Mouse (Mus musculus) erythroid progenitor cell, adult 5-6 weeks (primary cell): ENCODE results near the gene Gm37240. TPM values are rescaled to one million over a fixed set of nuclear protein-coding genes. Genes with fewer than 3 reads are reported as not detected.

ENCODE experiments used
- ATAC-seq: replicated peaks from 2 replicates; pipeline ENCODE4 v1.8.0; 2016; ENCODE audit warnings: moderate number of reproducible peaks, mild to moderate bottlenecking, moderate TSS enrichment, inconsistent platforms; ENCODE audit not compliant: poor library complexity, low FRiP score, severe bottlenecking
- total RNA-seq, 2 experiments: library from RNA; stranded (forward) in 1 of 2; stranded (reverse) in 1 of 2; fragments of 150-400 nt in 1 of 2; fragments of 186-747, 209-891 nt in 1 of 2; gene quantifications; 2 replicates each; pipeline versions ENCODE4 v1.2.3 to v1.2.4; 2015 to 2017; ENCODE audit warnings: low replicate concordance in 2 of 2

Gene Gm37240
- total RNA-seq, 2 experiments from 2014 or later, result not detected

GRCm38 (mm10) chr3:85659681-85660080, 227.6 kb downstream of the Gm37240 start:
- no peak for ATAC-seq

- ATAC-seq, result no peak
Measured at GRCm38 (mm10) chr3:85655538-85655937, 231.8 kb downstream of the Gm37240 start.

DNA sequence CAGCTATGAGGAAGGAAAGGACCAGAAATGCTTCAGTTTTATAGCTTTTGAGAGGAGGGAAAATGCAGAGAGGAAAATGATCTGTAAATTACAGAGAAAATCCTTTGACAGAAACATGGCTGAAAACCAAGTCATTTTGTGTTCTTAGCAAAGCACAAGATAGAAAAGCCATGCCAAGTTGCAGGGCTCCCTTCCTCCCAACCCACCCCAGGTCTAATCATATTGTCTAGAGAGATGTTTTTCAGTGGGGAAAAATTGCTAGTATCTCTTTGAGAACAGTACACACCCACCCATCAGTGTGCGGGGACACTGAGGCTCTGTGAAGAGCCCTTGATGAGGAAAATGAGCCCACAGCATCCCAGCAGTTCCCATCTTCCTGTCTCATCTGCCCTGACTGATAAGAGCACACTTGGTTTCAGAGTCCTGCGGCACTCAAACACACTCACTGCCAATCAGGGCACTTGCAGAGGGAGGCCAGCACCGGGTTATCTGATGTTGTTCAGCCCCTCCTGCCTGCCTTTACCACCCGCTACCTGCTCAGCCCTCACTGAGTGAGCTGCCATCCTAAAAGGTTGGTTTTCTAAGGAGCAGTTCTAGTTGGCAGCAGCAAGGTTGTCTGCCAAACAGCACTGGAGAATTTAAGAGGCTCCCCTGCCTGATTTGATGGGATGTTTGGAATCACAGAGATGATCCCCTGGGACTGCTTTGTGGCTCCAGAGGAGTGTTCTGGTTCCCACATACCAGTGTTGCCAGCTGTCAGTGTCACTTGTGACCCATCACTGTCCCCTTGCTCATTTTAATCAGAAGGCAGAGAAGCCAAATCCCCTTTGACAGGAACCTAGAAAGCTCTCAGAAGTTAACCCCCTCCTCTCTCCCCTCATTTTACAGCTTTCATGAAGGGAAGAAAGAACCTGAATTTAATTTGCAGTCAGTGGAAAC, 234.3 kb downstream of the Gm37240 start:
- ATAC-seq, result no peak

- ATAC-seq, result no peak
Measured at GRCm38 (mm10) chr3:85649176-85649575, 238.1 kb downstream of the Gm37240 start.

DNA sequence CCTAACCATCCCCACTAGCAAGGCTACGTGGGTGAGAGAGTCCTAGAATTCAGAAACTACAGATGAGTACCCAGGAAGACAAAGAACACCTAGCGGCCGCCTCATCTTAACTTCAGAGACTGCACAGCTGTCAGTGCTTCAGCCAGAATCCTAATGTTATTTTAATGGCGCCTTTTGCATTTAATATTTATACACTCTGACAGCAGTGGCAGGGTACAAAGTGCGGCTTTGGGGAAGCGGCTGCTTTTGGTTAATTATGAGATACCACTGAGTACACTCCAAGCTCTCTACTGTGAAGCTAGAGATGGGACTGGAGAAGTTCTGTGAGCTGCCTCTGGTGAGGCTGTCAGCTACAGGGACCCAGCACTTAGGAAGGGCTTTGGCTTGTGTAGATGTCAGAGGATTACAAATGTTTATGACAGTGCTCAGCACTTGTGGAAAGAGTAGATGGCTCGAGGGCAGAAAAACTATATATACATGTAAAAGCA, 241.8 kb downstream of the Gm37240 start:
- ATAC-seq, result no peak

- no peak for ATAC-seq
Measured at GRCm38 (mm10) chr3:85644814-85645213, 242.5 kb downstream of the Gm37240 start.

DNA sequence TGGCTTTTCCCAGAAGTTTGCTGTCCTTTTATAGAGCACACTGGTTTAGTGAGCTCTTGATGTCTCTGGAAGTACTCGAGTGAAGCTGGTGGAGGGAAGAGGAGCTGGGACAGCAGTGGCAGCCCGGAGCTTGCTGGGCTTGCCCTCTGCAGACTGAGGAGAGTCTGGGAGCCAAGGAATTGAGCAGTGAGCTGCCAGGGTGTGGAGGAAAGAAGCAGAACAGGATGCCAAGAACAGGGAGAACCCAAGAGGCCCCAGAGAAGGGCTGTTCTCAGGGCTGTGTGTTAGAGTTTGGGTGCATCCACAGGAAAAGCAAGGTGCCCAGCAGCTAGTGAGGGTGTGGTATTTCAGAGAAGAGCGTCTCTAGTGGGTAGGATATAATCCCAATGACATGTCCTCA, 245.6 kb downstream of the Gm37240 start:
- no peak for ATAC-seq

DNA sequence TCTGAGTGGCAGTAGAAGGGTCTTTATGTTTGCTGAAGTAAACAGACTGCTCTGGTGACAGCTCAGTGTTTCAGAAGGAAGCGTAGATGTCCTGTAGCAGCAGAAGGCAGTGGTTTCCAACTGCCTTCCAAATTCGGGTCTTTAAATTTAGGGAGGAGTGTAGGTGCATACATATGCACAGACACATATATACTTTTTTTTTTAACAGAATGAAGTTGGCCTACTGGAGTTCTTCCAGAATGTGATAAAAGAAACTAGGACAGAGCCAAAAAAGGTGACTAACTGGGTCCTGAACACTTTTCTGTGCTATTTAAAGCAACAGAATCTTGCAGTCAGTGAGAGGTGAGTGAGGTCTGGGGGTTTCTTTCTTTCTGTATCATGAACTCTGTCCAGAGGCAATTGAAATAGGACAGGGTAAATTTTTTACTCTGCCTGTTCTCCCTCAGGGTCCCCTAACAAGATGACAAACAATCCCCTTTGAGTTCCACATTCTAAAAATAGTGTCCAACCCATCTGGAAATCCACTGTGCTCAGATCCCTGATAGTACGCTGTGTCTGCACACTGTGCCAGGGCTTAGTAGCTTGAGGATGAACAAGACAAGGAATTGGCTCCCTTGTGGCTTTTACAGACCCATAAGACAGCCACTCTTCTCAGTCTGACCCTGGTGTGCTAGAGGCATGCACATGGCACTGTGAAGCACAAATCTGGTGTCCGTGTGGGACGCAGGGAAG, 250.4 kb downstream of the Gm37240 start:
- ATAC-seq, result no peak

DNA sequence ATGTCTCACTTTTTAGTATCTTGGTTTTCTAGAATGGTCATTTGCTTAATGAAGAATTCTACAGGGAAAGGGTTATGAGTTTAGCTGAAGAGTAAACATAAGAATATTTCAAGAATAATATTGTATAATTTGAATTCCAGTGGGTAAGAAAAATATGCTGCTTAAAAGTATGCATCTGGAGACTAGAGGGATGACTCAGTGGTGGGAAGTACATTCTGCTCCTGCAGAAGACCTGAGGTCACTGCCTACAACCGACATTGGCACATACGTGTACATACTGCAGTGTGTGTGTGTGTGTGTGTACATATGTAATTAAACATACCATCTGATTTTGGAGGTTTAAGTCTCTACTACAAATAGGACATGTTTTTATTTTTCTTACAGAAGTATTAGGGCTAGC, 251.7 kb downstream of the Gm37240 start:
- ATAC-seq, result no peak

DNA sequence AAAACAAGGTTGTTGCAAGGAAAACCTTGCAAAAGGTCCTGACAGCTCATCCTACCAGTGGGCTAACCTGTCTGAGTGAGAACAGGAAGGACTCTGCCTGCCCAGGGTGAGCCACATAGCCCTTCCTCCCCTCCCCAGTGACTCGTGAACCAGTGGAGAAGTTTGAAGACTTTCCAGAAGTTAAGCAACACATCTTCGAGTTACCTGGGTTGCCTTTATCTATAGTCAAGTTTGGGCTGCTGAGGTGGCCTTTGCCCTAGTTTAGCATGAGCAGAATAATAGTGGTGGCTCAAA, 252.2 kb downstream of the Gm37240 start:
- no peak for ATAC-seq

GRCm38 (mm10) chr3:85634389-85635125, 252.8 kb downstream of the Gm37240 start:
- ATAC-seq, result no peak

DNA sequence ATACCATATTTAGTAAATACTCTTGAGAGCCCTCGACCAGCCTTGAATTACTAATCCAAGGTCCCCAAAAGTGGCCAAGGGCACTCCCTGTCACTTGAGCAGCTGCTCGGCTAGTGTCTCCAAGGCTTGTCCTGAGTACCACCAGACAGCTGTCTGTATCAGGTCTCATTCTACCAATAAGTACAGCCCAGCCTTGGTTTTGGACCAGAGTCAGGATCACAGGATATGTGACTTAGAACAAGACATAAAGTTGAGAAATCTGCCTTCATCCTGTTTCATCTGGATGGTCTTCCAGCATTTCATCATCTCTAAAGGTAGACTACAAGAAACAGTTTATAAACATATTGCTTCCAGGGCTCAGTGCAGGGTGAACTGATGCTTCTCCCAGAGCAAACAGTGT, 253.6 kb downstream of the Gm37240 start:
- ATAC-seq, result no peak

GRCm38 (mm10) chr3:85629895-85630510, 257.3 kb downstream of the Gm37240 start:
- ATAC-seq, result no peak

DNA sequence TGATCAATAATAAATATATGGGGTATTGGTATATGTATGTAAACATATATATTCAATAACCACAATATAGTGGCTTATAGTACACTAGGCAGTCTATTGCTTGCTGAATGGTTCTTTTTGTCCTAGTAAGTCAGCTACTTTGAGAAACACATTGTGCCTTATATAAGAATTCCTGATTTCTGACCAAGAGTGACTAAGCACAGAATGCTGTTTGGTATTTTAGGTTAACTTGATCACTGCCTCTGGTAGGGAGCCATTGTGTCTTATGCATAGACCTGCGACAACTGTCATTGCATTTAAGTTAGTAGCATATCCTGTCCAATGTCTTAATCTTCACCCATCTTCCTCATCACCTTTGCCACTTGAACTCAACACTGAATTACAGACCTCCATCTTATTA, 267.6 kb downstream of the Gm37240 start:
- ATAC-seq, result no peak

DNA sequence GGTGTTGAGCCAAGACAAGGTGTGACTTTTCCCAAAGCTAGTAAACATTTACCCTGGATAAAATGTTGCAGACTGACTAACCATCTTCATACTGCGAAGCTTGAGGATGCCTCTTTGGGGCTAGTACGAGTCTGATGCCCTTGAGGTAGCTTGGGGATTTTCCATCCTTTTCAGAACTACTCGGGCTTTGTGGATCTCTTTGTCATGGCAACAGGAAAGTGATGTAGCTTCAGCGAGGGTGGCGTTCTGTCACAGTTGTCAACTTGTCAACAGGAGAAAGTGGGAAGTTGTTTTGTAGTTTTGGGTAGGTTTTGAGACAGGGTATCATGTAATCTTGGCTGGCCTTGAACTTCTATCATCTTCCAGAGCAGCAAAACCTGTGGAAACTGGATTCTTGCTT, 268.0 kb downstream of the Gm37240 start:
- ATAC-seq, result no peak

DNA sequence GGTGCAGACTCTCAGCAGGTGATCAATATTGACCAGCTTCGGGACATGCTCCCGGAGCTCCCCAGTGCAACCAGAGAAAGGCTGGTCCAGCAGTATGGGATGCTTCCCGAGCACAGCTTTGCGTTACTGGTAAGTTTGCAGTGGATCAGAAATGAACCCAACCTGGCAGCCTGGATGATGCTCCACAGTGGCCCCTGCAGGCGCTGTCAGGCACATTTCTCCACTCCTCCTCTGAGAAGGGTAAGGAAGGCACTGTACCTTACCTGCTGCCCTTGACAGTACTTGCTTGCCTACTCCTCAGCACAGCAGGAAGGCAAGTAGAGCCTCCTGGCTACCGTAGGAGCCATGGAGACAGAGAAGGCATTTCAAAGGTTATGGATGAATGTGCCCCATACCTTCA, 268.4 kb downstream of the Gm37240 start:
- ATAC-seq, result no peak

DNA sequence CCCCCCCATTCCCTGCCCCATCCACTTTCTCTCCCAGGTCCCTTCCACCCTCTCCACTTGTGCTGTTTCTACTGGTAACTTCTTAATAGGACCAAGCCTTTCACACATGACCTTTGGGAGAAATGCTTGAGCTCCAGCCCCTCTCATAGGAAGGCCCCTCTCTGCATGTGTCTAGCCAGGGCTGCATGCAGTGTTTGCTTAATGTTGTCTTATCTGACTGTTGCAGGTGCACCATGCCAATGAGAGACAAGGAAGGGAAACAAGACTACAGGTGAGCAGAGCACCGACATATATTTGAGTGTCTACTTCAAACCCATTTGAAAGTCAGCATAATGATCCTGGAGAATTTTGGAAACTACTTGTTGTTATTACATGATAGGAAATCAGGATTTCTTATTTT, 270.9 kb downstream of the Gm37240 start:
- no peak for ATAC-seq

DNA sequence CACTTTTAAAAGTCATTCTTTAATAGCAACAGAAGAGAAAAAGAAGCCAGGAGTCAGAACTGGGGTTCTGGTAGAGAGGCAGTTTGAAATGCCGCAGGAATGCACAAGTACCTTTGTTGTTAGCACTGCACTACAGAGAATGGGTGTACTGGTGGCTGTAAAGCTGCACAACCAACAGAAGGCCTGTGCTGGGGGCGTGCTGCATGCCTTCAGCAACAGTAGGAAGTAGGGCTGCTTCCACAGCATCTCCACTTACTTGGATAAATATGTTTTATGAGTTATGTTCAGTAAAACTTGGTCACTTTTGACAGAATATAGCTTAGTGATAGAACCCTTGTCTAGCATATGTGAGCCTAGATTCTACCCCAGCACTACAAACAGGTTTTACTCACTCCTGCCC, 279.6 kb downstream of the Gm37240 start:
- ATAC-seq, result no peak

DNA sequence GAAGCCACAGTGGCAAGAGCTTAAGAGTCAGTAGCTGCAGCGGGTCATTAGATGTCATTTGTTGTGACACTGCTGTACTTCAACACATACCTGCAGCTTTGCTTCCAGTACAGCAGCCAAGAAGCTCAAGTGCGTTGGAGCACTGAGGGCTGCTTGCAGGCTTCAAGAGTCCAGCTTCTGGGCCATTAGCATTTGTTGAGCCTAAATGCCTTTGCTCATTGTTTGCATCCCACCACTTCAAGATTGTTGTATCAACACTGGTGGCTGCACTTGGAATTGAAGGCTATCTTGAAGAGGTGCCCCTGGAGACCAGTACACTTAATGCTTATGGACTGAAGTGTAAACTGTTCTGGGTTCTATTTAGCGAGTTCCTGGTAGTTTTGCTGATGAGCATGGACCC, 280.4 kb downstream of the Gm37240 start:
- no peak for ATAC-seq

DNA sequence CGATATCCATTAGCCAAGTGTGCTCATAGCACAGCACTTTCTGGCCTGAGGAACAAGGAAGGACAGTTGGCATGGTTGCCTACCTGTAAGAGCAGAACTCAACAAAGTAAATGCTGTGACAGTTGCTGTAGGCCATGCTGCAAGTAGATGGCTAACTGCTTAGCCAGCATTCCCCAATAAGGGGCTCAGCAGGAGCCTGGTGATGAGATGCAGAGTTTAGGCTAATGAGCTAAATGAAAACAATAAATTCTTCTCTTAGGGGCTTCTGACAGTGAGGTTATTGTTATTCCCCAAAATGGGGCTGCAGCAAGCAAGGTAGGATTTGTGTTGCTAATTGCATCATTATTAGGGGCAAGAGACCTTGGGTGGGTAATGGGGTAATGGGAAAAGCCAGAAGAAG, 283.5 kb downstream of the Gm37240 start:
- ATAC-seq, result no peak
